Mouse (Mus musculus): ENCODE measurements around the gene Trim72.

The Trim72 gene

GRCm38 (mm10) chr7:128056917-128057444 is 53.2 kb downstream of the Trim72 start:
- DNase-seq: no peak

DNA sequence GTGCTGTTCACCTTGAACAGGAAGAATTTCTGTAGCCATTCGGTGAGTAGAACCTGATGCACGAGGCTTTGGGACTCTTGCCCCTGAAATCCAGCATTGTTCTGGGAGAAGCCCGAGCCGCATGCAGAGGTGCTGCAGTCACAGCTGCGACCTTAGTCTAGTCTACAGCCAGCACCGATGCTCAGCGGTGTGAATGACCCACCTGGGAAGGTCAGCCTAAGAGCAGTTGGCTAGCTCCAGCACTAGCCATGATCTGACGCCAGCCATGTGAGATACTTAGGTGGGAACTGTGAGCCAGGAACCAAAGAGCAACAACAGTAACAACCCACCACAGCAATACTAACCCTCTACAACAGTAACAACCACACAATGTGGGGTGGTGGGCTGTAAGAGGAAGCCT is 54.1 kb downstream of the Trim72 start:
- DNase-seq: no peak

- no peak for DNase-seq
Observed at GRCm38 (mm10) chr7:128058576-128058975, 54.8 kb downstream of the Trim72 start.

DNA sequence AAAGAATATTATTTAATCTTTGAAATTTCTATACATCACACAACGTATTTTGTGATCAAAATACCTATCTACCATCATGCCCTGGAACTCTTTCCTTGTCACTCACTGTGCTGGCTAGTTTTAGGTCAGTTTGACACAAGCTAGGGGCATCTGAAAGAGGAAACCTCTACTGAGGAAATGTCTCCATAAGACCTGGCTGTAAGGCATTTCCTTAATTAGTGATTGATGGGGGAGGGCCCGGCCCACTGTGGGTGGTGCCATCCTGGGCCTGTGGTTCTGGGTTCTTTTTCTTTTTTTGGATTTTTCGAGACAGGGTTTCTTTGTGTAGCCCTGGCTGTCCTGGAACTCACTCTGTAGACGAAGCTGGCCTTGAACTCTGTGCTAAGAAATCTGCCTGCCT is 55.3 kb downstream of the Trim72 start:
- no peak for DNase-seq
